Mouse (Mus musculus) kidney, embryonic 15.5 days (tissue): Measurements from ENCODE around the gene Sbsn. TPM values are rescaled to one million over a fixed set of nuclear protein-coding genes. Genes with fewer than 3 reads are reported as not detected.

Source experiments
- ATAC-seq: fragments of 200-750 bp; cut with Nextera tagmentation; replicated peaks from 2 replicates; pipeline ENCODE4 v1.8.0; 2017; ENCODE audit warnings: moderate TSS enrichment; ENCODE audit not compliant: low FRiP score
- H3K27ac ChIP-seq: fragments of 300-500 bp; sonication (generic); 2 replicates; pipeline ENCODE4 v1.5.1; 2015; ENCODE audit warnings: mild to moderate bottlenecking, inconsistent platforms
- H3K27me3 ChIP-seq: fragments of 300-500 bp; sonication (generic); 2 replicates; pipeline ENCODE4 v1.6.1; 2015; ENCODE audit warnings: inconsistent platforms
- H3K36me3 ChIP-seq: fragments of 300-500 bp; sonication (generic); 2 replicates; pipeline ENCODE4 v1.6.1; 2015; ENCODE audit warnings: inconsistent platforms
- H3K4me1 ChIP-seq: fragments of 300-500 bp; sonication (generic); 2 replicates; pipeline ENCODE4 v1.6.1; 2015; ENCODE audit warnings: inconsistent platforms
- H3K4me2 ChIP-seq: fragments of 300-500 bp; sonication (generic); 2 replicates; pipeline ENCODE4 v1.6.1; 2015; ENCODE audit warnings: moderate library complexity, mild to moderate bottlenecking, inconsistent platforms
- H3K4me3 ChIP-seq: fragments of 300-500 bp; sonication (generic); replicated peaks from 2 replicates; pipeline ENCODE4 v1.5.1; 2015; ENCODE audit warnings: mild to moderate bottlenecking, inconsistent platforms
- H3K9ac ChIP-seq: fragments of 300-500 bp; sonication (generic); 2 replicates; pipeline ENCODE4 v1.6.1; 2015; ENCODE audit warnings: mild to moderate bottlenecking, inconsistent platforms
- H3K9me3 ChIP-seq: fragments of 300-500 bp; sonication (generic); replicated peaks from 2 replicates; pipeline ENCODE4 v1.6.1; 2016; ENCODE audit warnings: inconsistent platforms
- WGBS: fragments of 180-500 bp; shearing (Covaris S2); methylation state at CpG from one replicate; pipeline ENCODE4 v1.1.7; 2015; ENCODE audit warnings: mixed read lengths; 5-methylcytosine and 5-hydroxymethylcytosine counted together
- polyA plus RNA-seq: library from polyadenylated mRNA; unstranded; fragments of >200 nt; fragmentation: Nextera tagmentation; extraction: Ambion mirVana; gene quantifications from 2 replicates; pipeline ENCODE4 v1.2.1, GENCODE M21; 2015

The Sbsn gene
- polyA plus RNA-seq, 1 experiment from 2014 or later: 2.2 TPM

- H3K27me3 ChIP-seq: no peaks in the 10 kb centered on the region
- H3K27ac ChIP-seq: no peak overlapping the region
- no peak overlapping the region for H3K4me3 ChIP-seq
- peaks cover 3% of the 10 kb centered on the region; the same call in 1 of the 2 replicates for H3K4me1 ChIP-seq
- H3K9me3 ChIP-seq: no peaks in the 10 kb centered on the region
- H3K36me3 ChIP-seq: no peaks in the 10 kb centered on the region
- no peak overlapping the region for H3K9ac ChIP-seq
- no peak for ATAC-seq
- H3K4me2 ChIP-seq: no peak overlapping the region
- 85% methylated on average over 10 of the region's 10 CpGs for WGBS
Observed at GRCm38 (mm10) chr7:30790141-30790540, 38.9 kb downstream of the Sbsn start.

GRCm38 (mm10) chr7:30791921-30792320 lies 40.6 kb downstream of the Sbsn start:
- Histone ChIP-seq H3K36me3 (no peaks in the 10 kb centered on the region), H3K27ac (no peak overlapping the region), H3K9ac (no peak overlapping the region), H3K4me2 (no peak overlapping the region), H3K9me3 (no peaks in the 10 kb centered on the region), H3K27me3 (no peaks in the 10 kb centered on the region), H3K4me1 (peaks cover 3% of the 10 kb centered on the region; the same call in 1 of the 2 replicates), H3K4me3 (no peak overlapping the region)
- ATAC-seq: no peak
- 31% methylated on average over 9 of the region's 9 CpGs for WGBS

GRCm38 (mm10) chr7:30794921-30795320 lies 43.6 kb downstream of the Sbsn start:
- Histone ChIP-seq H3K27me3 (no peaks in the 10 kb centered on the region), H3K36me3 (no peaks in the 10 kb centered on the region), H3K4me3 (no peak overlapping the region), H3K27ac (no peak overlapping the region), H3K9ac (no peak overlapping the region), H3K9me3 (no peaks in the 10 kb centered on the region), H3K4me2 (no peak overlapping the region), H3K4me1 (peaks cover 3% of the 10 kb centered on the region; the same call in 1 of the 2 replicates)
- ATAC-seq: no peak

GRCm38 (mm10) chr7:30796790-30797189 lies 45.5 kb downstream of the Sbsn start:
- 86% methylated on average over 1 of the region's 1 CpGs for WGBS

GRCm38 (mm10) chr7:30800653-30801052 lies 49.4 kb downstream of the Sbsn start:
- ATAC-seq: no peak
- Histone ChIP-seq H3K9ac (no peak overlapping the region), H3K4me1 (no peaks in the 10 kb centered on the region), H3K4me2 (no peak overlapping the region), H3K27ac (no peak overlapping the region), H3K36me3 (no peaks in the 10 kb centered on the region), H3K4me3 (no peak overlapping the region), H3K9me3 (no peaks in the 10 kb centered on the region; the same call in 1 of the 2 replicates), H3K27me3 (no peaks in the 10 kb centered on the region)

More at GRCm38 (mm10) chr7:30796790-30797189, 45.5 kb downstream of the Sbsn start:
- no peak overlapping the region for H3K27ac ChIP-seq
- no peak overlapping the region for H3K4me2 ChIP-seq
- ATAC-seq: no peak
- peaks cover 1% of the 10 kb centered on the region; the same call in 1 of the 2 replicates for H3K4me1 ChIP-seq
- H3K4me3 ChIP-seq: no peak overlapping the region
- no peak overlapping the region for H3K9ac ChIP-seq
- no peaks in the 10 kb centered on the region; the same call in 1 of the 2 replicates for H3K9me3 ChIP-seq
- no peaks in the 10 kb centered on the region for H3K27me3 ChIP-seq
- H3K36me3 ChIP-seq: no peaks in the 10 kb centered on the region

- 90% methylated on average over 3 of the region's 3 CpGs for WGBS
Observed at GRCm38 (mm10) chr7:30803256-30803655, 52.0 kb downstream of the Sbsn start.

GRCm38 (mm10) chr7:30804026-30804715 lies 52.9 kb downstream of the Sbsn start:
- H3K4me2 ChIP-seq: no peak overlapping the region
- no peak overlapping the region for H3K9ac ChIP-seq
- no peaks in the 10 kb centered on the region for H3K27me3 ChIP-seq
- H3K36me3 ChIP-seq: no peaks in the 10 kb centered on the region
- H3K4me1 ChIP-seq: no peaks in the 10 kb centered on the region
- H3K4me3 ChIP-seq: no peak overlapping the region
- H3K9me3 ChIP-seq: no peaks in the 10 kb centered on the region; the same call in 1 of the 2 replicates
- 82% methylated on average over 9 of the region's 9 CpGs for WGBS
- ATAC-seq: no peak
- H3K27ac ChIP-seq: no peak overlapping the region

More at GRCm38 (mm10) chr7:30803256-30803655, 52.0 kb downstream of the Sbsn start:
- Histone ChIP-seq H3K27ac (no peak overlapping the region), H3K4me3 (no peak overlapping the region), H3K4me2 (no peak overlapping the region), H3K9me3 (no peaks in the 10 kb centered on the region; the same call in 1 of the 2 replicates), H3K36me3 (no peaks in the 10 kb centered on the region), H3K9ac (no peak overlapping the region), H3K4me1 (no peaks in the 10 kb centered on the region), H3K27me3 (no peaks in the 10 kb centered on the region)
- no peak for ATAC-seq

Other genes with a start within 250 kb of the Sbsn start
- gene Arhgap33, start 216.4 kb upstream of the Sbsn start, polyA plus RNA-seq: 11.7 and 16.0 TPM in 2 replicates
- gene Hspb6, start 199.3 kb upstream of the Sbsn start, polyA plus RNA-seq: 12.8 and 20.1 TPM in 2 replicates
- gene Proser3, start 199.2 kb upstream of the Sbsn start, polyA plus RNA-seq: 14.1 and 18.6 TPM in 2 replicates
- gene Lin37, start 191.6 kb upstream of the Sbsn start, polyA plus RNA-seq: 37.6 and 40.5 TPM in 2 replicates
- 94.8 and 102 TPM in 2 replicates for gene U2af1l4, start 188.2 kb upstream of the Sbsn start, polyA plus RNA-seq
- gene Gm49396, start 188.1 kb upstream of the Sbsn start, polyA plus RNA-seq: 15.0 and 17.0 TPM in 2 replicates
- 152 TPM in 2 replicates for gene Psenen, start 187.8 kb upstream of the Sbsn start, polyA plus RNA-seq
- gene Igflr1, start 186.0 kb upstream of the Sbsn start, polyA plus RNA-seq: 3.8 and 6.0 TPM in 2 replicates
- 6.7 and 10.9 TPM in 2 replicates for gene Kmt2b, start 162.7 kb upstream of the Sbsn start, polyA plus RNA-seq
- 0.36 and 0.63 TPM in 2 replicates for gene Zbtb32, start 152.6 kb upstream of the Sbsn start, polyA plus RNA-seq
- 3.6 and 5.3 TPM in 2 replicates for gene Upk1a, start 138.6 kb upstream of the Sbsn start, polyA plus RNA-seq
- gene Cox6b1, start 125.3 kb upstream of the Sbsn start, polyA plus RNA-seq: 1,049 and 1,131 TPM in 2 replicates
- gene Etv2, start 115.6 kb upstream of the Sbsn start, polyA plus RNA-seq: not detected in 2 replicates
- 118 and 119 TPM in 2 replicates for gene Rbm42, start 101.2 kb upstream of the Sbsn start, polyA plus RNA-seq
- 58.0 and 61.1 TPM in 2 replicates for gene Haus5, start 86.5 kb upstream of the Sbsn start, polyA plus RNA-seq
- not detected in 2 replicates for gene Pmis2, start 79.9 kb upstream of the Sbsn start, polyA plus RNA-seq
- gene 2200002J24Rik, start 52.5 kb upstream of the Sbsn start, polyA plus RNA-seq: 0.58 TPM in 1 of 2 replicates, not detected in the other
- 1.3 and 1.5 TPM in 2 replicates for gene Atp4a, start 39.3 kb upstream of the Sbsn start, polyA plus RNA-seq
- 180 and 192 TPM in 2 replicates for gene Tmem147, start 21.9 kb upstream of the Sbsn start, polyA plus RNA-seq
- gene Gapdhs, start 7.8 kb upstream of the Sbsn start, polyA plus RNA-seq: 0.35 and 0.68 TPM in 2 replicates
- 1.3 and 7.7 TPM in 2 replicates for gene Dmkn, start 12.3 kb downstream of the Sbsn start, polyA plus RNA-seq
- 5.8 and 26.9 TPM in 2 replicates for gene Krtdap, start 36.4 kb downstream of the Sbsn start, polyA plus RNA-seq
- 0.19 and 0.49 TPM in 2 replicates for gene Ffar2, start 72.3 kb downstream of the Sbsn start, polyA plus RNA-seq
- 0.22 and 0.88 TPM in 2 replicates for gene Ffar3, start 104.7 kb downstream of the Sbsn start, polyA plus RNA-seq
- not detected in 2 replicates for gene Ffar1, start 110.1 kb downstream of the Sbsn start, polyA plus RNA-seq
- 0.12 and 0.19 TPM in 2 replicates for gene Cd22, start 128.9 kb downstream of the Sbsn start, polyA plus RNA-seq
- gene Mag, start 163.4 kb downstream of the Sbsn start, polyA plus RNA-seq: 0.39 and 0.61 TPM in 2 replicates
- not detected in 2 replicates for gene Hamp2, start 173.2 kb downstream of the Sbsn start, polyA plus RNA-seq
- not detected in 2 replicates for gene Hamp, start 192.6 kb downstream of the Sbsn start, polyA plus RNA-seq
- gene Usf2, start 205.3 kb downstream of the Sbsn start, polyA plus RNA-seq: 25.0 and 25.3 TPM in 2 replicates
- 62.7 and 62.8 TPM in 2 replicates for gene Lsr, start 222.0 kb downstream of the Sbsn start, polyA plus RNA-seq
- 5.8 and 6.8 TPM in 2 replicates for gene Fam187b, start 222.3 kb downstream of the Sbsn start, polyA plus RNA-seq